Mouse (Mus musculus) olfactory bulb, adult 2 months (tissue): ENCODE results near the gene Get4. TPM values are rescaled to one million over a fixed set of nuclear protein-coding genes. Genes with fewer than 3 reads are reported as not detected.

Experiments used
- H3K27ac ChIP-seq: fragments of 200-500 bp; 2 replicates; pipeline ENCODE4 v1.5.1; 2012; ENCODE audit warnings: low read depth, low read length; ENCODE audit not compliant: insufficient read depth
- H3K4me1 ChIP-seq: fragments of 200-500 bp; 2 replicates; pipeline ENCODE4 v1.6.1; 2012; ENCODE audit warnings: low read length; ENCODE audit not compliant: control insufficient read depth, insufficient read depth
- H3K4me3 ChIP-seq: fragments of 200-500 bp; 2 replicates; pipeline ENCODE4 v1.5.1; 2012; ENCODE audit warnings: mild to moderate bottlenecking, low read depth, low read length, moderate library complexity; ENCODE audit not compliant: insufficient read depth
- CTCF ChIP-seq: fragments of 200-500 bp; IDR thresholded peaks from 2 replicates; pipeline ENCODE4 v1.5.1; 2012; ENCODE audit warnings: low read depth, mild to moderate bottlenecking, low read length, moderate library complexity; ENCODE audit not compliant: insufficient read depth
- POLR2A ChIP-seq: fragments of 200-500 bp; IDR thresholded peaks from 2 replicates; pipeline ENCODE4 v1.6.1; 2012; ENCODE audit warnings: mild to moderate bottlenecking, low read depth, low read length, moderate library complexity; ENCODE audit not compliant: insufficient read depth
- WGBS: fragments of 180-500 bp; shearing (Covaris S2); methylation state at CpG from one replicate; pipeline ENCODE4 v1.1.7; 2018; 5-methylcytosine and 5-hydroxymethylcytosine counted together
- polyA plus RNA-seq: library from polyadenylated mRNA; stranded (reverse); fragments of >200 nt; gene quantifications from 2 replicates; pipeline ENCODE4 v1.2.4, GENCODE M21; 2012; ENCODE audit warnings: low replicate concordance; ENCODE audit not compliant: missing spikeins, insufficient read depth, insufficient read length

Gene Get4
- polyA plus RNA-seq, 1 experiment: not detected

- Histone ChIP-seq H3K27ac (no peak overlapping the region), H3K4me1 (peaks cover 7% of the 10 kb centered on the region; the same call in 1 of the 2 replicates), H3K4me3 (no peak overlapping the region)
- 87% methylated on average over 4 of the region's 4 CpGs for WGBS
- TF ChIP-seq POLR2A: no peak
- no peak for TF ChIP-seq CTCF
Observed at GRCm38 (mm10) chr5:139261403-139261802, 9.3 kb downstream of the Get4 start.

- WGBS: 85% methylated on average over 4 of the region's 4 CpGs
- peaks cover 2% of the 10 kb centered on the region; the same call in 1 of the 2 replicates for H3K4me1 ChIP-seq
- H3K4me3 ChIP-seq: no peak overlapping the region
- no peak overlapping the region for H3K27ac ChIP-seq
- no peak for TF ChIP-seq POLR2A
- TF ChIP-seq CTCF: no peak
Observed at GRCm38 (mm10) chr5:139267661-139268060, 15.5 kb downstream of the Get4 start.

- Histone ChIP-seq H3K4me3 (no peak overlapping the region), H3K4me1 (peaks cover 2% of the 10 kb centered on the region; the same call in 1 of the 2 replicates), H3K27ac (no peak overlapping the region)
- no peak for TF ChIP-seq POLR2A
- WGBS: 48% methylated on average over 16 of the region's 16 CpGs
Observed at GRCm38 (mm10) chr5:139270806-139271521, 18.8 kb downstream of the Get4 start.

- Histone ChIP-seq H3K4me1 (peaks cover 2% of the 10 kb centered on the region; the same call in 1 of the 2 replicates), H3K4me3 (no peak overlapping the region), H3K27ac (no peak overlapping the region)
- WGBS: 73% methylated on average over 8 of the region's 8 CpGs
- no peak for TF ChIP-seq POLR2A
- TF ChIP-seq CTCF: no peak
Observed at GRCm38 (mm10) chr5:139271994-139272554, 19.9 kb downstream of the Get4 start.

GRCm38 (mm10) chr5:139277287-139277686 lies 25.2 kb downstream of the Get4 start:
- no peak overlapping the region for H3K4me3 ChIP-seq
- TF ChIP-seq POLR2A (no peak), CTCF (no peak)
- H3K4me1 ChIP-seq: no peaks in the 10 kb centered on the region
- WGBS: 70% methylated on average over 8 of the region's 8 CpGs
- no peak overlapping the region for H3K27ac ChIP-seq

- WGBS: 42% methylated on average over 11 of the region's 11 CpGs
- H3K27ac ChIP-seq: no peak overlapping the region
- H3K4me3 ChIP-seq: no peak overlapping the region
- peaks cover 8% of the 10 kb centered on the region; the same call in 1 of the 2 replicates for H3K4me1 ChIP-seq
- TF ChIP-seq POLR2A (no peak), CTCF (no peak)
Observed at GRCm38 (mm10) chr5:139281373-139282112, 29.4 kb downstream of the Get4 start.

- TF ChIP-seq CTCF: peak; percentile 84
- TF ChIP-seq POLR2A: no peak
- peaks cover 8% of the 10 kb centered on the region; the same call in 1 of the 2 replicates for H3K4me1 ChIP-seq
- no peak overlapping the region for H3K4me3 ChIP-seq
- H3K27ac ChIP-seq: no peak overlapping the region
- WGBS: 7% methylated on average over 15 of the region's 15 CpGs
Observed at GRCm38 (mm10) chr5:139282191-139282590, 30.1 kb downstream of the Get4 start.

- H3K27ac ChIP-seq: no peak overlapping the region
- peaks cover 9% of the 10 kb centered on the region for H3K4me1 ChIP-seq
- 90% methylated on average over 14 of the region's 14 CpGs for WGBS
- no peak overlapping the region for H3K4me3 ChIP-seq
- TF ChIP-seq CTCF (no peak), POLR2A (no peak)
Observed at GRCm38 (mm10) chr5:139283460-139284180, 31.5 kb downstream of the Get4 start.
